Mouse (Mus musculus): ENCODE measurements around the gene Snhg11. TPM values are rescaled to one million over a fixed set of nuclear protein-coding genes. Genes with fewer than 3 reads are reported as not detected.

The Snhg11 gene
- polyA plus RNA-seq, 1 experiment from 2014 or later = 2.9 TPM

DNA sequence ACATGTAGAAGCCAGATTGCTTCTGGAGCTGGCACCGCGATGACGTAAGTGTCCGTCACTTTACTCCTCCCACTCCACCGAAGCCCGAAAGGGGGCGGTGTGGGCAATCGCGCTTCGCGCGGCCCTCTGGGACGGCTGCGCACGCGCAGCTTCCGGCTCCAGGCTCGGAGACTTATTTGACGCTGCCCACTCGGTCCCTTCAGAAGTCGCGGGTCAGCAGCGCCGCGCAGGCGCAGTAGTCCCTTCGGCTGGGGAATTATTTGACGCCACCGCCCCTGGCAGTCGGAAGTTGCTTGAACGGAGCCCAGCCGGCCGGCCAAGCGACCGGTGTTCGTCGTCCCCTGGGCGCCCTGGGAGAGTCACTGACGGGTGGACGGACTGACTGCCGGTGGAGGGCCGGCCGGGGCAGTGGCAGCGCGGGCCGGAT is 34.2 kb downstream of the Snhg11 start, which contains the start of gene Ralgapb:
Gene Ralgapb (plus strand): TSS at position 254 of the 427 bp plus-strand sequence.
- Histone ChIP-seq H3K4me1 (peaks cover 25% of the 10 kb centered on the region), H3K27me3 (no peaks in the 10 kb centered on the region), H3K36me3 (no peaks in the 10 kb centered on the region), H3K9ac (peak within 1 kb of the TSS; percentile 79), H3K9me3 (no peaks in the 10 kb centered on the region), H3K4me3 (peak within 1 kb of the TSS; percentile 84), H3K27ac (peak within 1 kb of the TSS; percentile 79), H3K4me2 (peak within 1 kb of the TSS; percentile 91)
- under 1% methylated on average over 46 of the region's 46 CpGs for WGBS
- peak; percentile 92 for ATAC-seq (ENCODE audit: borderline replicate concordance, extremely low read depth, low FRiP score, low TSS enrichment)

DNA sequence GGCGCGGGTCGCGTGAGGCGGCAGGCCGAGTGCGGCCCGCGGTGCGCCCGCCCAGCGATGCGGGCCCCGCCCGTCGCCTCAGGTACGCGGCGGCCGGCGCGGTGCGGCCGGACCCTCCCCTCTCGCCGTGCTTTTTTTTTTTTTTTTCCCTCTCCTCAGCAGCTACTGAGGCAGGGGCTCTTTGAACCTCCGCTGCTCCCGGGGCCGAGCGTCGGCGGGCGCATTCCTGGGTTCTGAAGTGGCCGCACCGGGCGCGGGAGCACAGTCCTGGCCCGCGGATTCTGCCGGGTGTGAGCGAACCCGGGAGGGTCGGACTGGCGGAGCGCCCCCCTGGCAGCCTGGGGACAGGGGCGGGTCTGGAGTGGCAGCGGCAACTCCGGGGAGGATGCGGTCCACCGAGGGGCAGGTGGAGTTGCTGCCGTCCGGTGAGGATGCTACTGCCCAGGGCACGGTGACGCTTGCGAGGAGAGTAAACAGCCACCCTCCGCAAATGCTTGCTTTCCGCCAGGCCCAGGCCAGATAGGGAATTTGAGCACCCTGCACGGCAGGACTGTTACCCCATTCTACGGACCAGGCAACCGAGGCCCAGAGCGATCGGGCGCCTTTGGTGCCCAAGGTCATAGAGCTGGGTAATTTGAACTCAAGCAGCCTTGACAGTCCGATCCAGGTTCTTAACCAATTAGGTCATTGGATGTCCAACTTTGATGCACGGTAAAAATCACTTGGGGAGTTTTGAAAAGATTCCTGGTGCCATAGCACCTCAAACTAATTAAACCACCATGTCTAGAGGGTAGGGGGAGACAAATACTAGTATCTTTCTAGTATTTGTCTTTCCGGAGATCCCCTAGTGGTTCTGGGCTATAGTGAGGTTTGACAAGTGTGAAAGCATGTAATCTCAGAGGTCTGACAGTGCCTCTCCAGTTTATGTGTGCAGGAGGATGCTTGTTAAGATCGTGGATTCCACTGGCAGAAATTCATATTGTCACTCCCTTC is 34.9 kb downstream of the Snhg11 start:
- Histone ChIP-seq H3K4me1 (peaks cover 25% of the 10 kb centered on the region), H3K4me2 (peak overlapping the region; percentile 91), H3K4me3 (peak overlapping the region; percentile 84), H3K27me3 (no peaks in the 10 kb centered on the region), H3K9me3 (no peaks in the 10 kb centered on the region), H3K9ac (peak overlapping the region; percentile 79), H3K27ac (peak overlapping the region; percentile 79), H3K36me3 (no peaks in the 10 kb centered on the region)
- 2% methylated on average over 53 of the region's 67 CpGs for WGBS
- ATAC-seq (ENCODE audit: borderline replicate concordance, extremely low read depth, low FRiP score, low TSS enrichment) = peak; percentile 68

GRCm38 (mm10) chr2:158413240-158413639 is 37.8 kb downstream of the Snhg11 start:
- no peaks in the 10 kb centered on the region for H3K36me3 ChIP-seq
- H3K4me1 ChIP-seq = peaks cover 25% of the 10 kb centered on the region
- H3K4me2 ChIP-seq = no peak overlapping the region
- no peak overlapping the region for H3K27ac ChIP-seq
- no peaks in the 10 kb centered on the region for H3K27me3 ChIP-seq
- H3K4me3 ChIP-seq = no peak overlapping the region
- H3K9me3 ChIP-seq = no peaks in the 10 kb centered on the region
- no peak for ATAC-seq (ENCODE audit: borderline replicate concordance, extremely low read depth, low FRiP score, low TSS enrichment)
- WGBS = 64% methylated on average over 2 of the region's 2 CpGs
- no peak overlapping the region for H3K9ac ChIP-seq

DNA sequence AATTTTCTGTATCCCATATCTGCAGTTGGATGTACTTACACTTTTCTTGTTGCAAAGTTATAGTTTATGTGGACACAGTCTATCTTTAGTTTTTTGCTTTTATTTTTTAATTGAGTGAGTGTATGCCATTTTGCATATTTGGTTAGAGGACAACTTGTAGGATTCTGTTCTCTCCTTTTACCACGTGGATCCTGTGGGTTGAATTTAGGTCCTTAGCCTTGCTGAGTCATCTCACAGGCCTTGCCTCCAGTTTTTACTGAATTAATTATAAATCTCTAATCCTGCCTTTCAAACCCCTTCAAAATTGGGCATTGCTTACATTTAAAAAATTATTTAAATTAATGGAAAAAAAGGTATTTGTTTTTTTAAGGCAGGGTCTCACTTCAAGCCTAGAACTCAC is 40.4 kb downstream of the Snhg11 start:
- H3K9me3 ChIP-seq = no peaks in the 10 kb centered on the region
- H3K36me3 ChIP-seq = no peaks in the 10 kb centered on the region
- H3K27ac ChIP-seq = no peak overlapping the region
- H3K9ac ChIP-seq = no peak overlapping the region
- H3K4me3 ChIP-seq = no peak overlapping the region
- peaks cover 16% of the 10 kb centered on the region for H3K4me1 ChIP-seq
- no peaks in the 10 kb centered on the region for H3K27me3 ChIP-seq
- no peak overlapping the region for H3K4me2 ChIP-seq
- 88% methylated on average over 1 of the region's 1 CpGs for WGBS
- ATAC-seq (ENCODE audit: borderline replicate concordance, extremely low read depth, low FRiP score, low TSS enrichment) = no peak

DNA sequence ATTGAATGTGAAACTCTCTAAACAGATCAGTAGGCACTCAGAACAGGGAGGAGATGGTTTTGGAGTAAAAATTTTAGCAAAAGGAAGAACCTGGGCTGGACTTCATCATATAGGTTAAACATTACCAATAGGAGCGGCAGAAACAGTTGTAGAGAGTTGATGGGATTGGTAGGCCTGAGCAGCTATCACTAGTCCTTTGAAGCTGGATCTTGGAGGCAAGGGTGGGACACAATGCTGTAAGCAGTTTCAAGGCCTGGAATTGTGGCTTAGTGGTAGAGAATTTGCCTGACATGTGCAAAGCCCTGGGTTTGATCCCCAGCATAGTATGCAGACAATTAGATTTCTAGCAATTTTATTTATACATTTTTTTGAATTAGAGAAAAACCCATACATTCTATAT is 43.2 kb downstream of the Snhg11 start:
- no peak overlapping the region for H3K4me2 ChIP-seq
- 0 out of 2 replicates have a peak, but pooled peaks cover 6% of the 10 kb centered on the region for H3K4me1 ChIP-seq
- H3K27me3 ChIP-seq = no peaks in the 10 kb centered on the region
- H3K9me3 ChIP-seq = no peaks in the 10 kb centered on the region
- H3K9ac ChIP-seq = no peak overlapping the region
- no peak for ATAC-seq (ENCODE audit: borderline replicate concordance, extremely low read depth, low FRiP score, low TSS enrichment)
- WGBS = 86% methylated on average over 1 of the region's 1 CpGs
- H3K36me3 ChIP-seq = peaks cover 4% of the 10 kb centered on the region; the same call in 1 of the 2 replicates
- H3K27ac ChIP-seq = no peak overlapping the region
- H3K4me3 ChIP-seq = no peak overlapping the region

Other genes starting within 250 kb of the Snhg11 start
- 66.0 and 70.0 TPM in 2 replicates for gene Tgm2, start 229.2 kb upstream of the Snhg11 start, polyA plus RNA-seq (2015; fragmentation: Nextera tagmentation; extraction: Ambion mirVana)
- 5.3 and 5.5 TPM in 2 replicates for gene D630003M21Rik, start 146.4 kb upstream of the Snhg11 start, polyA plus RNA-seq (2015; fragmentation: Nextera tagmentation; extraction: Ambion mirVana)
- gene Bpi, start 117.5 kb upstream of the Snhg11 start, polyA plus RNA-seq (2015; fragmentation: Nextera tagmentation; extraction: Ambion mirVana) = not detected in 2 replicates
- gene Lbp, start 69.1 kb upstream of the Snhg11 start, polyA plus RNA-seq (2015; fragmentation: Nextera tagmentation; extraction: Ambion mirVana) = 11.5 and 14.2 TPM in 2 replicates
- gene Ralgapb, start 34.2 kb downstream of the Snhg11 start, polyA plus RNA-seq (2015; fragmentation: Nextera tagmentation; extraction: Ambion mirVana) = 16.2 and 17.7 TPM in 2 replicates
- gene Adig, start 127.0 kb downstream of the Snhg11 start, polyA plus RNA-seq (2015; fragmentation: Nextera tagmentation; extraction: Ambion mirVana) = not detected in 2 replicates
- not detected in 2 replicates for gene Arhgap40, start 137.2 kb downstream of the Snhg11 start, polyA plus RNA-seq (2015; fragmentation: Nextera tagmentation; extraction: Ambion mirVana)
- not detected in 2 replicates for gene Slc32a1, start 235.1 kb downstream of the Snhg11 start, polyA plus RNA-seq (2015; fragmentation: Nextera tagmentation; extraction: Ambion mirVana)
- 10.1 and 11.1 TPM in 2 replicates for gene Actr5, start 249.2 kb downstream of the Snhg11 start, polyA plus RNA-seq (2015; fragmentation: Nextera tagmentation; extraction: Ambion mirVana)